Mouse (Mus musculus) kidney, adult 10 weeks (tissue): ENCODE data around the gene Gm10639. TPM values are rescaled to one million over a fixed set of nuclear protein-coding genes. Genes with fewer than 3 reads are reported as not detected.

Experiments
- polyA plus RNA-seq: library from polyadenylated mRNA; stranded (reverse); fragments of 350-450 nt; fragmentation: Illumina TruSeq; extraction: RNeasy Lipid Tissue Mini Kit (QIAGEN cat#74804); gene quantifications from one replicate; pipeline ENCODE4 v1.2.3, GENCODE M21; 2014; ENCODE audit warnings: low read depth, low replicate concordance

Gene Gm10639
- 86.5 TPM for polyA plus RNA-seq

GRCm38 (mm10) chr9:78289723-78290122 lies at the start of gene Gm10639:
Gene Gm10639 (plus strand): TSS chr9:78289923.

GRCm38 (mm10) chr9:78256914-78257313 lies 32.8 kb upstream of the Gm10639 start, which contains the start of gene Gm3776:
Gene Gm3776 (plus strand): TSS chr9:78257129.

DNA sequence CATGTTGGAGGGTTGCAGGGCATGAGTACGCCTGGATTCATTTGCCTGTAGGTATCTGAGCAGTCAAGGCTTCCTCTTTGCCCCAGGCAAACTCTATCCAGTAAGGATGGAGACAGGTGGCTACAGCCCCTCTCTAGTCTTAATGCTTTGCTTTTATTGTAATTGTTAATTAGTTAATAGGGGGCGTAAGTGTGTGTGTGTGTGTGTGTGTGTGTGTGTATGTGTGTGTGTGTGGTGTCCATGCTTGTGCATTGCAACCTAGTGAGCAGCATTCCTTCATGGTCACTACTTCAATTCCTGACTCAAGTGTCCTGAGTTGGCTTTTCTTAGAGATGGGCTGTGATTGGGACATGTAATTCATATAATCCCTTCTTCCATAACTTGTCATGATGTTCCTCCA lies 25.0 kb downstream of the Gm10639 start, which contains the start of gene Omt2a:
TSS of gene Omt2a (minus strand) at position 101 of the 400 bp plus-strand sequence.

DNA sequence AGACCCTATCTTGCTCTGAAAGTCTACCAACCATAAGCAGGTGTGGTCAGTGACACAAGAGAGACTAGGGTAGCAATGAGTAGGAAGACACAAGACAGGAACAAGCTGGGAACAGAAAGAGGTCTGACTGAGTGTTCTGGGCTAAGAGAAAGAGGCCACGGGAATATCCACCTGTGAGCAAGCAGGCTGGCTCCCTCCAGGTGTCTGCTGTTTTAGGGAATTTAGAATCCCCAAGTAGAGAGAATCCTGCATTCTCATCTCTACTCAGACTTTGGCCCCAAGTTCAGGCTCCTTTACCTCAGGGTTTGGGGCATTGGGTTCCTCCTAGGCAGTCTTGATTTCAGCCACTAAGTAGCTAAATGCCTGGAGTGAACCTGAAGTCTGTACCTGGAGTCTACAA lies 37.6 kb downstream of the Gm10639 start, which contains the start of gene Omt2b:
TSS of gene Omt2b (plus strand) at position 301 of the 400 bp plus-strand sequence.

Other genes with a start within 250 kb of the Gm10639 start
- gene Gcm1, start 238.0 kb upstream of the Gm10639 start, polyA plus RNA-seq, result 2.5 TPM
- gene Fbxo9, start 180.9 kb upstream of the Gm10639 start, polyA plus RNA-seq, result 49.6 TPM
- 14.0 TPM for gene Ick, start 180.7 kb upstream of the Gm10639 start, polyA plus RNA-seq
- gene Gsta4, start 107.1 kb upstream of the Gm10639 start, polyA plus RNA-seq, result 117 TPM
- 11.3 TPM for gene Gsta1, start 59.3 kb upstream of the Gm10639 start, polyA plus RNA-seq
- gene Gm3776, start 32.8 kb upstream of the Gm10639 start, polyA plus RNA-seq, result not detected
- gene Omt2a, start 24.9 kb downstream of the Gm10639 start, polyA plus RNA-seq, result not detected
- gene Omt2b, start 37.7 kb downstream of the Gm10639 start, polyA plus RNA-seq, result not detected
- gene Gsta2, start 65.9 kb downstream of the Gm10639 start, polyA plus RNA-seq, result 2,120 TPM
- not detected for gene Dppa5a, start 78.3 kb downstream of the Gm10639 start, polyA plus RNA-seq
- gene Ooep, start 88.8 kb downstream of the Gm10639 start, polyA plus RNA-seq, result not detected
- gene Ddx43, start 105.9 kb downstream of the Gm10639 start, polyA plus RNA-seq, result 0.24 TPM
- 0.77 TPM for gene Cgas, start 153.3 kb downstream of the Gm10639 start, polyA plus RNA-seq
- 26.3 TPM for gene Mto1, start 158.3 kb downstream of the Gm10639 start, polyA plus RNA-seq
- not detected for gene Gm17324, start 158.9 kb downstream of the Gm10639 start, polyA plus RNA-seq
- gene Eef1a1, start 199.2 kb downstream of the Gm10639 start, polyA plus RNA-seq, result 4,098 TPM